Mouse (Mus musculus) CH12.LX (cell line): Measurements from ENCODE around the gene Gm5767.

Experiments used
- CTCF ChIP-seq, 2 experiments: IDR thresholded peaks in 1 of 2; conservative IDR thresholded peaks in 1 of 2; 2 replicates each; pipeline ENCODE4 v1.5.1; 2011 to 2012; ENCODE audit warnings: low read depth in 2 of 2, low read length in 2 of 2, improper control_type of control experiment in 1 of 2, inconsistent platforms in 1 of 2, mild to moderate bottlenecking in 1 of 2, moderate library complexity in 1 of 2
- ETS1 ChIP-seq: conservative IDR thresholded peaks from 2 replicates; pipeline ENCODE4 v1.6.1; 2012; ENCODE audit warnings: low read depth, mild to moderate bottlenecking, inconsistent platforms, low read length, improper control_type of control experiment, moderate library complexity
- KAT2A ChIP-seq: IDR thresholded peaks from 2 replicates; pipeline ENCODE4 v1.6.1; 2012; ENCODE audit warnings: low read length, improper control_type of control experiment, inconsistent platforms; ENCODE audit not compliant: insufficient replicate concordance
- MAX ChIP-seq: IDR thresholded peaks from 2 replicates; pipeline ENCODE4 v1.6.1; 2011; ENCODE audit warnings: low read length, improper control_type of control experiment
- MXI1 ChIP-seq: IDR thresholded peaks from 2 replicates; pipeline ENCODE4 v1.6.1; 2011; ENCODE audit warnings: mild to moderate bottlenecking, low read depth, low read length, improper control_type of control experiment
- MYC ChIP-seq: IDR thresholded peaks from 2 replicates; pipeline ENCODE4 v1.6.1; 2011; ENCODE audit warnings: low read depth, mild to moderate bottlenecking, improper control_type of control experiment, low read length
- POLR2A ChIP-seq: IDR thresholded peaks from 2 replicates; pipeline ENCODE4 v1.6.1; 2011; ENCODE audit warnings: low read depth, mild to moderate bottlenecking, improper control_type of control experiment, low read length
- RCOR1 ChIP-seq: conservative IDR thresholded peaks from 2 replicates; pipeline ENCODE4 v1.6.1; 2012; ENCODE audit warnings: low read depth, mild to moderate bottlenecking, inconsistent platforms, low read length, improper control_type of control experiment
- SMC3 ChIP-seq: IDR thresholded peaks from 2 replicates; pipeline ENCODE4 v1.6.1; 2011; ENCODE audit warnings: low read depth, low read length, improper control_type of control experiment
- TCF12 ChIP-seq: IDR thresholded peaks from 2 replicates; pipeline ENCODE4 v1.6.1; 2014; ENCODE audit warnings: low read depth, mild to moderate bottlenecking, inconsistent platforms, low read length, improper control_type of control experiment
- ZKSCAN1 ChIP-seq: IDR thresholded peaks from 2 replicates; pipeline ENCODE4 v1.6.1; 2012; ENCODE audit warnings: low read depth, inconsistent platforms, low read length, improper control_type of control experiment, borderline replicate concordance
- ZNF384 ChIP-seq: IDR thresholded peaks from 2 replicates; pipeline ENCODE4 v1.6.1; 2012; ENCODE audit warnings: low read depth, low read length, improper control_type of control experiment, inconsistent platforms

DNA sequence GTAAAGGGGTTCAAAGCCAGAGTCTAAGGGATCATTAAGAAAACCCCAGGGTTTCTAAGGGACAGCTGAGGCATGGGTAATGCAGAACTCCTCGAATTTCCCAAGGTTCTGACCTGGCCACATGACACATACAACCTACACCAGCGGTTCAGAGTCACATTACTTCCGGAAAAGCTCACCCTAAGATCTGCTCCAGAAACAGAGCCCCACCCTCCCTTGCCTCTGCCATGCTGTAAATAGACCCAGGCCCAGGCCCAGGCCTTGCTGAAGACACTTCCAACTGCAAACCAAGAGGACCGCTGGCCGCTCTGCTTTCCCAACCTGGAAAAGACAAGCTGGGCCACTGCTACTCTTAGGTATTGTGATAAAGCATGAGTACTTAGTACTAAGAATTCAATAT is 34.3 kb downstream of the Gm5767 start:
- no peak for TF ChIP-seq MYC
- TF ChIP-seq MAX: no peak
- no peak for TF ChIP-seq TCF12
- TF ChIP-seq CTCF (conservative IDR thresholded peaks at IDR 0.05 in 1 of 2, IDR thresholded peaks at IDR 0.05 in 1 of 2; ENCODE audit: low read depth in 2 of 2, low read length in 2 of 2): no peak
- no peak for TF ChIP-seq ETS1
- TF ChIP-seq POLR2A: no peak
- no peak for TF ChIP-seq KAT2A
- no peak for TF ChIP-seq ZNF384
- TF ChIP-seq ZKSCAN1: no peak
- no peak for TF ChIP-seq SMC3
- no peak for TF ChIP-seq RCOR1
- no peak for TF ChIP-seq MXI1
